Mouse (Mus musculus): Measurements from ENCODE around the gene Lsm10. TPM values are rescaled to one million over a fixed set of nuclear protein-coding genes. Genes with fewer than 3 reads are reported as not detected.

Lsm10 gene
- total and polyA plus RNA-seq, 2 experiments from 2014 or later, result 27.0 to 47.7 TPM

DNA sequence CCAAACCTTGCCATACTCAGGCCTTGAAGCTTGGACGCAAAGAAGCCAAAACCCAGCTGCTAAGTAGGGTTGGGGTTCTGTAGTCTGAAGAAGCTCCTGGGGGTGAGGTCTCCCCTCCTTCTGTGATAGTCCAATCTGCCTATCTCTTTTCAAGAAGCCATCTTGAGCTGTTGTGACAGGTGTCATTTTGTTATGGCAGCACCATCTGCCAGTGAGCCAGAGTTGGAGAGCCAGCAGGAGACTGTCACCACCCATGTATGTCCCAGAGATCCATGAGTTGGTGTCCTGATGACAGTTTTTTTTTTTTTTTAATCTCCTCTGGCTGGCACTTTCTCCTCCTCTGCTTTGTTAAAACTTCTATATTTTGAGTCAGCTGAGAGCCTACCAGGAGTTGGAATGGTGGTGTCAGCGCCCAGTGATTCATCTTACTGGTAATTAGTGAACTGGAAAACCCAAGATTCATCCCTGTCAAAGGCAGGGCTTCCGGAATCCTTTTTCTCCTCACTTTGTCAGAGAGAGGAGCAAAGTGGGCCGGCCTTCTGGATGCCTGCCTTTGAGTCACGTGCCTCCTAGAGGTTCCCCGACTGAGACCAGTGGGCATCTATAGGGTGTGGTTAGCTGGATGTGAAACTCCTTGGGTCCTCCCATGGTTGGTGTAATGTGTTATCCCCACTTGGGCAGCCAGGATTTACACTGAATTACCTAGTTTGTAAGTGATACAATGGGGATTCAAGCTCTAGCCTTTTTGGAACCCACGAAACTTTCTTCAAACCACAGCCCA, 5.8 kb downstream of the Lsm10 start:
- no peaks in the 10 kb centered on the region for H3K9me3 ChIP-seq (ENCODE audit: low read length)
- DNase-seq (ENCODE audit: low spot score) (peak; percentile 34), ATAC-seq (ENCODE audit: low FRiP score) (no peak)
- no peak overlapping the region; the same call in 1 of the 2 replicates for H3K9ac ChIP-seq (replicated peaks; ENCODE audit: low read length, poor library complexity, severe bottlenecking)
- H3K4me3 ChIP-seq (ENCODE audit: low read depth, low read length), result no peak overlapping the region
- peak overlapping the region; percentile 79 for H3K27ac ChIP-seq (ENCODE audit: low read depth, low read length)
- no peaks in the 10 kb centered on the region for H3K27me3 ChIP-seq (ENCODE audit: insufficient read depth, low read length)
- H3K36me3 ChIP-seq (ENCODE audit: insufficient read depth, low read length), result no peaks in the 10 kb centered on the region
- WGBS, result 47% methylated on average over 7 of the region's 7 CpGs
- H3K4me2 ChIP-seq (ENCODE audit: low read depth, low read length, poor library complexity, severe bottlenecking), result no peak overlapping the region
- H3K4me1 ChIP-seq (ENCODE audit: insufficient read depth, low read length), result peaks cover 12% of the 10 kb centered on the region; the same call in 1 of the 2 replicates
- TF ChIP-seq CTCF (IDR thresholded peaks at IDR 0.05), result no peak

DNA sequence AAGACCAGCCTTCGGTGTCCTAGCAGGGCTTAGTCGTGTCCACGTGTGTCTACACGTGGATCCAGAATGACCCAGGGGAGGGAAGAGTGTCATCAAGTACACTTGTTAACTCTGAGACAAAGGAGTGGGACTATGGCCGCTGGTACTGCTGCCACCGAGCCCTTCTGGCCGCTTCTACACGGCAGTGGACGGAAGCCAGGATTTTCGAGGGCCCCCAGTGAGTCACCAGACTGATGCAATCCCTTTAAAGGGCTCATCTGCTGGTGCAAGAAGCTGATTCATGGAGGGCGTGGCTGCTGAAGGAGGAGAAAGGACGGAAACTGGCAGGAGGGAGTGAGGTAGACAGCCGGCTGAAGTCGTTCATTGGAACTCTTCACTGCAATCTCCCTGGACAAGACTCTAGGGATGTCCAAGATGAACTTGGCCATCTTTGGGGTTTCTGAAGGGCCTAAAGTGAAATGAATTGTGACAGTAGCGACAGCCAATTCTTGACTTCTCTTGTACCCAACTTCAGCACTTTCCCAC, 6.7 kb downstream of the Lsm10 start:
- ATAC-seq (ENCODE audit: low FRiP score), result peak; percentile 72
- no peaks in the 10 kb centered on the region for H3K9me3 ChIP-seq (ENCODE audit: low read length)
- 1% methylated on average over 15 of the region's 15 CpGs for WGBS

GRCm38 (mm10) chr4:126103590-126104068, 7.2 kb downstream of the Lsm10 start, which contains the start of gene Stk40:
TSS of gene Stk40 (plus strand) at chr4:126103957.
- ATAC-seq (ENCODE audit: low FRiP score) (peak; percentile 94), DNase-seq (ENCODE audit: low spot score) (peak; percentile 99)
- Histone ChIP-seq H3K27me3 (ENCODE audit: insufficient read depth, low read length) (no peaks in the 10 kb centered on the region), H3K36me3 (ENCODE audit: insufficient read depth, low read length) (no peaks in the 10 kb centered on the region), H3K27ac (ENCODE audit: low read depth, low read length) (peak within 1 kb of the TSS; percentile 79), H3K4me3 (ENCODE audit: low read depth, low read length) (peak within 1 kb of the TSS; percentile 93), H3K4me2 (ENCODE audit: low read depth, low read length, poor library complexity, severe bottlenecking) (peak within 1 kb of the TSS; percentile 92), H3K9me3 (ENCODE audit: low read length) (no peaks in the 10 kb centered on the region), H3K9ac (replicated peaks; ENCODE audit: low read length, poor library complexity, severe bottlenecking) (peak within 1 kb of the TSS; percentile 87), H3K4me1 (ENCODE audit: insufficient read depth, low read length) (peaks cover 12% of the 10 kb centered on the region; the same call in 1 of the 2 replicates)
- WGBS, result 1% methylated on average over 25 of the region's 34 CpGs
- peak; percentile 88 for TF ChIP-seq CTCF (IDR thresholded peaks at IDR 0.05)

More for the DNA sequence above, 6.7 kb downstream of the Lsm10 start:
- Histone ChIP-seq H3K4me3 (ENCODE audit: low read depth, low read length) (peak overlapping the region; percentile 93), H3K9ac (replicated peaks; ENCODE audit: low read length, poor library complexity, severe bottlenecking) (peak overlapping the region; percentile 51), H3K4me2 (ENCODE audit: low read depth, low read length, poor library complexity, severe bottlenecking) (peak overlapping the region; percentile 92), H3K4me1 (ENCODE audit: insufficient read depth, low read length) (peaks cover 12% of the 10 kb centered on the region; the same call in 1 of the 2 replicates), H3K36me3 (ENCODE audit: insufficient read depth, low read length) (no peaks in the 10 kb centered on the region), H3K27me3 (ENCODE audit: insufficient read depth, low read length) (no peaks in the 10 kb centered on the region), H3K27ac (ENCODE audit: low read depth, low read length) (peak overlapping the region; percentile 79)
- no peak for TF ChIP-seq CTCF (IDR thresholded peaks at IDR 0.05)
- peak; percentile 91 for DNase-seq (ENCODE audit: low spot score)

DNA sequence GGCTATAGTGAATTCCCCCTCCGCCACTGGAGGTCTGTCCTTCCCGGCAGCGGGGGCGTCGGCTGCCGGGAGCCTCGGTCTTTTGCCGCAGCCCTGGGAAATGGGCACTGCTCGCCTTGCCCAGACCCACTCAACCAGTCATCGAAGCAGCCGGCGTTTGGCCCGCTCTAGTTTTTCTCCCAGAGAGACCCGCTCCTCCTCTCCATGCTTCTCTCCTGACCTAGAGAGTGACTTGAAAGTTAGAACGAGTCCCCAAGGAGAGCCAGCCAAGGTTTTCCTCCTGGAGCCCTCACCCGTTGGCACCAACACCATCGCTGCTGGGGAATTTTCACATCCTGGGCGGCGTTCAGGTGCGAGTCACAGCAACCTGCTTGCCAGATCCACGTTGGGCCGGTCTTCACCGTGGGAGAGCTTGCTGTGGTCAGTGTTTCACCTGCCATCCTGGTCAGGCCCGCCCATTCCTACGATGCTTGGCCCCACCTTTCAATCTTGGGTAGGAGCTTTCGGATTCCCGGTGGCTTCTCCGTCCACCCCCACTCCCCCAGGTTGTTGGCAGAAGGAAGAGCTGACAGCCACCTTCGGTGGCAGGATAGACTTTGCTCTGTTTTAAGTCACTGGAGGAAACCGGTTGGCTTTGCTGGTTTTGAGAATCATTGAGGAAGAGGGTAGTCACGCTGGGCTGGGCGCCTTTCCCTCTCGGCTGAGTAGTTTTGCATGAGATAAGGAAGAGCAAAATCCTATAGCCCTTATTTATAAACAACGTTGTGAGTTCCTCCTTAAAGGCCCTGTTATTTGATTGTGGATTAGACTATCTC, 8.0 kb downstream of the Lsm10 start:
- H3K4me3 ChIP-seq (ENCODE audit: low read depth, low read length), result peak overlapping the region; percentile 93
- H3K9ac ChIP-seq (replicated peaks; ENCODE audit: low read length, poor library complexity, severe bottlenecking), result peak overlapping the region; percentile 87
- H3K9me3 ChIP-seq (ENCODE audit: low read length), result no peaks in the 10 kb centered on the region
- H3K27me3 ChIP-seq (ENCODE audit: insufficient read depth, low read length), result no peaks in the 10 kb centered on the region
- ATAC-seq (ENCODE audit: low FRiP score), result peak; percentile 45
- H3K4me1 ChIP-seq (ENCODE audit: insufficient read depth, low read length), result peaks cover 12% of the 10 kb centered on the region; the same call in 1 of the 2 replicates
- no peaks in the 10 kb centered on the region for H3K36me3 ChIP-seq (ENCODE audit: insufficient read depth, low read length)
- DNase-seq (ENCODE audit: low spot score), result peak; percentile 38
- peak overlapping the region; percentile 92 for H3K4me2 ChIP-seq (ENCODE audit: low read depth, low read length, poor library complexity, severe bottlenecking)
- peak overlapping the region; percentile 64 for H3K27ac ChIP-seq (ENCODE audit: low read depth, low read length)
- 2% methylated on average over 33 of the region's 34 CpGs for WGBS
- TF ChIP-seq CTCF (IDR thresholded peaks at IDR 0.05), result no peak

DNA sequence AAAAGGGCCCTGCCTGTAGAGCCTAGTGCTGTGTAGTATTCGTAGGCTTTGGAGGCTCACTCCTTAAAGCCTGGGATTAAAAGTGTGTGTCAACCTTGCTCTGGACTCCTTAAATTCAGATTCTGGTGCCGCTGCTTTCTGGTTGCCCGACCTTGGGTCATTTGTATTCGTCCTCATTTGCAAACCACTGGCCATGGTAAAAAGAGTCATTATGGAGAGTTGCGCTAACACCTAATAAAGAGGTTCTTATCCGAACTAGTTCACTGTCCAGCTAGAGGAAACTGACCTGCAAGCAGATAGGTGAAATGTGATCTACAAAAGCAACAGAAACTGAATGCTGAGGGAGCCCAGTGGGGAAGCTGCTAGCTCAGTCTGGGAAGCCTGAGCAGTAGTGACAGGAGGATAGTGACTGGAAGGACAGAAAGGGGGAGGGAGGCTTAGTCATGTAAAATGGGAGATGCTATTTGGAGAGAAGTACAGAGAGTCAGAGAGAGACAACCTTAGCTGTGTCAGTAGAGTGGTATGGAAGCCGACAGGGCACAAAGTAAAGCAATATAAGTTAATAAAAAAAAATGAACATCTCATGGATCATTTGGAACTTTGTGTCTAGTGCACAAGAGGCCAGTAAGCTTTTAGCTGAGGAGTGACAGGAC, 8.8 kb downstream of the Lsm10 start:
- Histone ChIP-seq H3K4me3 (ENCODE audit: low read depth, low read length) (peak overlapping the region; percentile 93), H3K9ac (replicated peaks; ENCODE audit: low read length, poor library complexity, severe bottlenecking) (peak overlapping the region; percentile 87; the same call in 1 of the 2 replicates), H3K36me3 (ENCODE audit: insufficient read depth, low read length) (no peaks in the 10 kb centered on the region), H3K27ac (ENCODE audit: low read depth, low read length) (no peak overlapping the region), H3K9me3 (ENCODE audit: low read length) (no peaks in the 10 kb centered on the region), H3K4me1 (ENCODE audit: insufficient read depth, low read length) (peaks cover 19% of the 10 kb centered on the region; the same call in 1 of the 2 replicates), H3K27me3 (ENCODE audit: insufficient read depth, low read length) (no peaks in the 10 kb centered on the region), H3K4me2 (ENCODE audit: low read depth, low read length, poor library complexity, severe bottlenecking) (peak overlapping the region; percentile 92)
- ATAC-seq (ENCODE audit: low FRiP score) (no peak), DNase-seq (ENCODE audit: low spot score) (no peak)
- WGBS, result 50% methylated on average over 7 of the region's 7 CpGs
- no peak for TF ChIP-seq CTCF (IDR thresholded peaks at IDR 0.05)

All from midbrain, postnatal 0 days (tissue).